Mouse (Mus musculus) left cerebral cortex, postnatal 14 days (tissue): ENCODE data around the gene Myo18b. TPM values are rescaled to one million over a fixed set of nuclear protein-coding genes. Genes with fewer than 3 reads are reported as not detected.

Experiments
- DNase-seq, 2 experiments: peaks; one replicate each; pipeline ENCODE4 v3.0.0; 2021 to 2022; ENCODE audit warnings: low spot score in 2 of 2, mixed read lengths in 1 of 2
- intact Hi-C: fragments of 180-260 bp; cut with DNase I; formaldehyde crosslinking; loops from one replicate; pipeline ENCODE4 v1.15.1; 2025
- total RNA-seq, 2 experiments: library from RNA; stranded (reverse); gene quantifications; 2 replicates each; pipeline ENCODE4 v1.2.3; 2021

The Myo18b gene
- total RNA-seq, 2 experiments from 2014 or later: 2.8 to 3.0 TPM

- intact Hi-C loops: no loop called here
- no peak for DNase-seq
Observed at GRCm38 (mm10) chr5:112833866-112834265, 62.3 kb downstream of the Myo18b start.

GRCm38 (mm10) chr5:112825091-112825794 lies 70.9 kb downstream of the Myo18b start:
- intact Hi-C loops: no loop called here
- peak in 1 of 2 experiments; percentile 38 for DNase-seq

- intact Hi-C loops: no loop called here
- DNase-seq: no peak
Observed at GRCm38 (mm10) chr5:112824376-112824775, 71.8 kb downstream of the Myo18b start.

- intact Hi-C loops: no loop called here
- no peak for DNase-seq
Observed at GRCm38 (mm10) chr5:112822426-112822825, 73.7 kb downstream of the Myo18b start.

- intact Hi-C loops: no loop called here
Observed at GRCm38 (mm10) chr5:112815051-112815450, 81.1 kb downstream of the Myo18b start.

GRCm38 (mm10) chr5:112807629-112808028 lies 88.5 kb downstream of the Myo18b start:
- DNase-seq: no peak
- intact Hi-C loops: no loop called here

More at GRCm38 (mm10) chr5:112815051-112815450, 81.1 kb downstream of the Myo18b start:
- DNase-seq: no peak

GRCm38 (mm10) chr5:112796086-112796485 lies 100.1 kb downstream of the Myo18b start:
- no peak for DNase-seq
- intact Hi-C loops: no loop called here

- no peak for DNase-seq
- intact Hi-C loops: no loop called here
Observed at GRCm38 (mm10) chr5:112791792-112792780, 104.1 kb downstream of the Myo18b start.

GRCm38 (mm10) chr5:112790376-112791111 lies 105.6 kb downstream of the Myo18b start:
- intact Hi-C loops: no loop called here
- no peak for DNase-seq

GRCm38 (mm10) chr5:112788441-112788840 lies 107.7 kb downstream of the Myo18b start:
- intact Hi-C loops: loop anchor here (10.0 kb wide), 1 partner anchor 84 kb away; no protein-coding TSS in a partner anchor
- no peak for DNase-seq

GRCm38 (mm10) chr5:112786788-112787187 lies 109.4 kb downstream of the Myo18b start:
- no peak for DNase-seq
- intact Hi-C loops: loop anchor here (10.0 kb wide), 1 partner anchor 82 kb away; no protein-coding TSS in a partner anchor

GRCm38 (mm10) chr5:112786031-112786430 lies 110.1 kb downstream of the Myo18b start:
- peak in 1 of 2 experiments; percentile 39 for DNase-seq
- intact Hi-C loops: loop anchor here (10.0 kb wide), 1 partner anchor 81 kb away; no protein-coding TSS in a partner anchor

GRCm38 (mm10) chr5:112781719-112782118 lies 114.4 kb downstream of the Myo18b start:
- intact Hi-C loops: loop anchor here (5.0 to 10.0 kb wide), 2 partner anchors 76 to 77 kb away; no protein-coding TSS in a partner anchor
- peak; percentile 63 to 86 for DNase-seq

- intact Hi-C loops: loop anchor here (5.0 to 10.0 kb wide), 2 partner anchors 76 kb away; no protein-coding TSS in a partner anchor
- peak in 1 of 2 experiments; percentile 30 for DNase-seq
Observed at GRCm38 (mm10) chr5:112781231-112781630, 114.9 kb downstream of the Myo18b start.

GRCm38 (mm10) chr5:112780383-112780782 lies 115.8 kb downstream of the Myo18b start:
- intact Hi-C loops: loop anchor here (5.0 to 10.0 kb wide), 2 partner anchors 76 to 77 kb away; no protein-coding TSS in a partner anchor
- peak; percentile 71 to 83 for DNase-seq

GRCm38 (mm10) chr5:112776781-112777405 lies 119.3 kb downstream of the Myo18b start:
- peak in 1 of 2 experiments; percentile 25 for DNase-seq
- intact Hi-C loops: no loop called here

GRCm38 (mm10) chr5:112773429-112773828 lies 122.7 kb downstream of the Myo18b start:
- intact Hi-C loops: no loop called here

GRCm38 (mm10) chr5:112771376-112771901 lies 124.7 kb downstream of the Myo18b start:
- intact Hi-C loops: no loop called here
- no peak for DNase-seq

More at GRCm38 (mm10) chr5:112773429-112773828, 122.7 kb downstream of the Myo18b start:
- no peak for DNase-seq
